Mouse (Mus musculus): Measurements from ENCODE around the gene Fbxw4.

GRCm38 (mm10) chr19:45583136-45583535 is 77.0 kb downstream of the Fbxw4 start:
- TF ChIP-seq CTCF (IDR thresholded peaks at IDR 0.05; ENCODE audit: low read depth, low read length), result no peak
- TF ChIP-seq GATA1 (IDR thresholded peaks at IDR 0.05; ENCODE audit: borderline replicate concordance, low read length), result no peak
- no peak for TF ChIP-seq POLR2AphosphoS5 (IDR thresholded peaks at IDR 0.05; ENCODE audit: insufficient replicate concordance, low read depth, low read length)
